Mouse (Mus musculus): Measurements from ENCODE around the gene Mphosph6. TPM values are rescaled to one million over a fixed set of nuclear protein-coding genes. Genes with fewer than 3 reads are reported as not detected.

Mphosph6 gene
- polyA plus RNA-seq, 1 experiment from 2014 or later, result 61.4 TPM

GRCm38 (mm10) chr8:117764625-117765024 is 37.1 kb downstream of the Mphosph6 start:
- H3K27ac ChIP-seq (ENCODE audit: low read length), result no peak overlapping the region

GRCm38 (mm10) chr8:117762776-117763175 is 39.0 kb downstream of the Mphosph6 start:
- H3K4me3 ChIP-seq (ENCODE audit: low read depth, low read length), result no peak overlapping the region
- H3K27me3 ChIP-seq (ENCODE audit: control insufficient read depth, insufficient read depth, low read length), result no peaks in the 10 kb centered on the region
- H3K9me3 ChIP-seq (ENCODE audit: control insufficient read depth, low read depth, low read length), result 0 out of 2 replicates have a peak, but pooled peaks cover 2% of the 10 kb centered on the region
- no peak overlapping the region for H3K9ac ChIP-seq (replicated peaks; ENCODE audit: low read depth, low read length)
- no peak overlapping the region for H3K4me2 ChIP-seq (replicated peaks; ENCODE audit: low read depth, low read length)
- no peak for ATAC-seq (ENCODE audit: insufficient number of reproducible peaks, insufficient read depth, low FRiP score, low read depth)
- H3K27ac ChIP-seq (ENCODE audit: low read length), result no peak overlapping the region
- WGBS, result 87% methylated on average over 6 of the region's 6 CpGs
- no peaks in the 10 kb centered on the region for H3K4me1 ChIP-seq (ENCODE audit: control insufficient read depth, insufficient read depth, low read length)
- no peaks in the 10 kb centered on the region for H3K36me3 ChIP-seq (ENCODE audit: control insufficient read depth, insufficient read depth, low read length)

More at GRCm38 (mm10) chr8:117764625-117765024, 37.1 kb downstream of the Mphosph6 start:
- no peak overlapping the region for H3K4me3 ChIP-seq (ENCODE audit: low read depth, low read length)
- 39% methylated on average over 4 of the region's 4 CpGs for WGBS
- no peaks in the 10 kb centered on the region for H3K36me3 ChIP-seq (ENCODE audit: control insufficient read depth, insufficient read depth, low read length)
- ATAC-seq (ENCODE audit: insufficient number of reproducible peaks, insufficient read depth, low FRiP score, low read depth), result no peak
- no peaks in the 10 kb centered on the region for H3K4me1 ChIP-seq (ENCODE audit: control insufficient read depth, insufficient read depth, low read length)
- no peaks in the 10 kb centered on the region for H3K27me3 ChIP-seq (ENCODE audit: control insufficient read depth, insufficient read depth, low read length)
- H3K4me2 ChIP-seq (replicated peaks; ENCODE audit: low read depth, low read length), result no peak overlapping the region
- 0 out of 2 replicates have a peak, but pooled peaks cover 2% of the 10 kb centered on the region for H3K9me3 ChIP-seq (ENCODE audit: control insufficient read depth, low read depth, low read length)
- H3K9ac ChIP-seq (replicated peaks; ENCODE audit: low read depth, low read length), result no peak overlapping the region

- Histone ChIP-seq H3K4me1 (ENCODE audit: control insufficient read depth, insufficient read depth, low read length) (no peaks in the 10 kb centered on the region), H3K27me3 (ENCODE audit: control insufficient read depth, insufficient read depth, low read length) (no peaks in the 10 kb centered on the region), H3K9ac (replicated peaks; ENCODE audit: low read depth, low read length) (no peak overlapping the region), H3K27ac (ENCODE audit: low read length) (no peak overlapping the region), H3K4me2 (replicated peaks; ENCODE audit: low read depth, low read length) (no peak overlapping the region), H3K4me3 (ENCODE audit: low read depth, low read length) (no peak overlapping the region), H3K9me3 (ENCODE audit: control insufficient read depth, low read depth, low read length) (0 out of 2 replicates have a peak, but pooled peaks cover 2% of the 10 kb centered on the region), H3K36me3 (ENCODE audit: control insufficient read depth, insufficient read depth, low read length) (no peaks in the 10 kb centered on the region)
- ATAC-seq (ENCODE audit: insufficient number of reproducible peaks, insufficient read depth, low FRiP score, low read depth), result no peak
- 75% methylated on average over 11 of the region's 11 CpGs for WGBS
Measured at GRCm38 (mm10) chr8:117757900-117758299, 43.8 kb downstream of the Mphosph6 start.

GRCm38 (mm10) chr8:117749436-117749835 is 52.3 kb downstream of the Mphosph6 start:
- H3K4me3 ChIP-seq (ENCODE audit: low read depth, low read length), result no peak overlapping the region
- no peaks in the 10 kb centered on the region for H3K9me3 ChIP-seq (ENCODE audit: control insufficient read depth, low read depth, low read length)
- no peaks in the 10 kb centered on the region for H3K4me1 ChIP-seq (ENCODE audit: control insufficient read depth, insufficient read depth, low read length)
- no peak for ATAC-seq (ENCODE audit: insufficient number of reproducible peaks, insufficient read depth, low FRiP score, low read depth)
- WGBS, result 53% methylated on average over 2 of the region's 2 CpGs
- no peak overlapping the region for H3K27ac ChIP-seq (ENCODE audit: low read length)
- H3K27me3 ChIP-seq (ENCODE audit: control insufficient read depth, insufficient read depth, low read length), result no peaks in the 10 kb centered on the region
- H3K9ac ChIP-seq (replicated peaks; ENCODE audit: low read depth, low read length), result no peak overlapping the region
- no peaks in the 10 kb centered on the region for H3K36me3 ChIP-seq (ENCODE audit: control insufficient read depth, insufficient read depth, low read length)
- H3K4me2 ChIP-seq (replicated peaks; ENCODE audit: low read depth, low read length), result no peak overlapping the region

- H3K9ac ChIP-seq (replicated peaks; ENCODE audit: low read depth, low read length), result no peak overlapping the region
- no peaks in the 10 kb centered on the region for H3K4me1 ChIP-seq (ENCODE audit: control insufficient read depth, insufficient read depth, low read length)
- 0 out of 2 replicates have a peak, but pooled peaks have one; percentile 14 for ATAC-seq (ENCODE audit: insufficient number of reproducible peaks, insufficient read depth, low FRiP score, low read depth)
- H3K27me3 ChIP-seq (ENCODE audit: control insufficient read depth, insufficient read depth, low read length), result no peaks in the 10 kb centered on the region
- whole genome bisulfite sequencing, result 72% methylated on average over 8 of the region's 9 CpGs
- no peaks in the 10 kb centered on the region for H3K36me3 ChIP-seq (ENCODE audit: control insufficient read depth, insufficient read depth, low read length)
- no peaks in the 10 kb centered on the region for H3K9me3 ChIP-seq (ENCODE audit: control insufficient read depth, low read depth, low read length)
- no peak overlapping the region for H3K4me2 ChIP-seq (replicated peaks; ENCODE audit: low read depth, low read length)
- no peak overlapping the region for H3K4me3 ChIP-seq (ENCODE audit: low read depth, low read length)
- no peak overlapping the region for H3K27ac ChIP-seq (ENCODE audit: low read length)
Measured at GRCm38 (mm10) chr8:117747886-117748730, 53.6 kb downstream of the Mphosph6 start.

- Histone ChIP-seq H3K4me2 (replicated peaks; ENCODE audit: low read depth, low read length) (no peak overlapping the region), H3K9me3 (ENCODE audit: control insufficient read depth, low read depth, low read length) (no peaks in the 10 kb centered on the region), H3K4me1 (ENCODE audit: control insufficient read depth, insufficient read depth, low read length) (no peaks in the 10 kb centered on the region), H3K9ac (replicated peaks; ENCODE audit: low read depth, low read length) (no peak overlapping the region), H3K27me3 (ENCODE audit: control insufficient read depth, insufficient read depth, low read length) (no peaks in the 10 kb centered on the region), H3K4me3 (ENCODE audit: low read depth, low read length) (no peak overlapping the region), H3K36me3 (ENCODE audit: control insufficient read depth, insufficient read depth, low read length) (no peaks in the 10 kb centered on the region), H3K27ac (ENCODE audit: low read length) (no peak overlapping the region)
- no peak for ATAC-seq (ENCODE audit: insufficient number of reproducible peaks, insufficient read depth, low FRiP score, low read depth)
- WGBS, result 26% methylated on average over 2 of the region's 2 CpGs
Measured at GRCm38 (mm10) chr8:117747428-117747827, 54.3 kb downstream of the Mphosph6 start.

GRCm38 (mm10) chr8:117746651-117747050 is 55.1 kb downstream of the Mphosph6 start:
- H3K4me3 ChIP-seq (ENCODE audit: low read depth, low read length), result no peak overlapping the region
- ATAC-seq (ENCODE audit: insufficient number of reproducible peaks, insufficient read depth, low FRiP score, low read depth), result no peak
- no peaks in the 10 kb centered on the region for H3K4me1 ChIP-seq (ENCODE audit: control insufficient read depth, insufficient read depth, low read length)
- no peaks in the 10 kb centered on the region for H3K36me3 ChIP-seq (ENCODE audit: control insufficient read depth, insufficient read depth, low read length)
- no peak overlapping the region for H3K4me2 ChIP-seq (replicated peaks; ENCODE audit: low read depth, low read length)
- no peaks in the 10 kb centered on the region for H3K27me3 ChIP-seq (ENCODE audit: control insufficient read depth, insufficient read depth, low read length)
- no peak overlapping the region for H3K27ac ChIP-seq (ENCODE audit: low read length)
- 48% methylated on average over 5 of the region's 5 CpGs for WGBS
- no peak overlapping the region for H3K9ac ChIP-seq (replicated peaks; ENCODE audit: low read depth, low read length)
- H3K9me3 ChIP-seq (ENCODE audit: control insufficient read depth, low read depth, low read length), result no peaks in the 10 kb centered on the region

GRCm38 (mm10) chr8:117742431-117743012 is 59.2 kb downstream of the Mphosph6 start:
- no peak overlapping the region for H3K4me2 ChIP-seq (replicated peaks; ENCODE audit: low read depth, low read length)
- no peak overlapping the region for H3K9ac ChIP-seq (replicated peaks; ENCODE audit: low read depth, low read length)
- H3K4me1 ChIP-seq (ENCODE audit: control insufficient read depth, insufficient read depth, low read length), result no peaks in the 10 kb centered on the region
- no peak for ATAC-seq (ENCODE audit: insufficient number of reproducible peaks, insufficient read depth, low FRiP score, low read depth)
- H3K4me3 ChIP-seq (ENCODE audit: low read depth, low read length), result no peak overlapping the region
- no peaks in the 10 kb centered on the region for H3K27me3 ChIP-seq (ENCODE audit: control insufficient read depth, insufficient read depth, low read length)
- H3K27ac ChIP-seq (ENCODE audit: low read length), result no peak overlapping the region
- H3K9me3 ChIP-seq (ENCODE audit: control insufficient read depth, low read depth, low read length), result no peaks in the 10 kb centered on the region
- no peaks in the 10 kb centered on the region for H3K36me3 ChIP-seq (ENCODE audit: control insufficient read depth, insufficient read depth, low read length)
- 75% methylated on average over 15 of the region's 15 CpGs for WGBS

All from stomach, embryonic 14.5 days (tissue).